Mouse (Mus musculus) liver, embryonic 15.5 days (tissue): ENCODE measurements around the gene Tmem11. TPM values are rescaled to one million over a fixed set of nuclear protein-coding genes. Genes with fewer than 3 reads are reported as not detected.

Source experiments
- ATAC-seq: fragments of 200-750 bp; cut with Nextera tagmentation; 2 replicates; pipeline ENCODE4 v1.8.0; 2017; ENCODE audit warnings: moderate number of reproducible peaks, mild to moderate bottlenecking, moderate library complexity; ENCODE audit not compliant: insufficient read depth
- H3K27ac ChIP-seq: fragments of 300-500 bp; sonication (generic); replicated peaks from 2 replicates; pipeline ENCODE4 v1.5.1; 2015; ENCODE audit warnings: mild to moderate bottlenecking, inconsistent platforms
- H3K27me3 ChIP-seq: fragments of 300-500 bp; sonication (generic); 2 replicates; pipeline ENCODE4 v1.6.1; 2015; ENCODE audit warnings: mild to moderate bottlenecking, inconsistent platforms
- H3K36me3 ChIP-seq: fragments of 300-500 bp; sonication (generic); replicated peaks from 2 replicates; pipeline ENCODE4 v1.6.1; 2015; ENCODE audit warnings: moderate library complexity, mild to moderate bottlenecking, inconsistent platforms
- H3K4me1 ChIP-seq: fragments of 300-500 bp; sonication (generic); replicated peaks from 2 replicates; pipeline ENCODE4 v1.6.1; 2015; ENCODE audit warnings: inconsistent platforms
- H3K4me2 ChIP-seq: fragments of 300-500 bp; sonication (generic); 2 replicates; pipeline ENCODE4 v1.6.1; 2015; ENCODE audit warnings: moderate library complexity, mild to moderate bottlenecking, inconsistent platforms
- H3K4me3 ChIP-seq: fragments of 300-500 bp; sonication (generic); replicated peaks from 2 replicates; pipeline ENCODE4 v1.5.1; 2015; ENCODE audit warnings: mild to moderate bottlenecking, inconsistent platforms
- H3K9ac ChIP-seq: fragments of 300-500 bp; sonication (generic); 2 replicates; pipeline ENCODE4 v1.6.1; 2015; ENCODE audit warnings: moderate library complexity, mild to moderate bottlenecking, inconsistent platforms
- H3K9me3 ChIP-seq: fragments of 300-500 bp; sonication (generic); replicated peaks from 2 replicates; pipeline ENCODE4 v1.6.1; 2016; ENCODE audit warnings: inconsistent platforms
- WGBS: fragments of 180-500 bp; shearing (Covaris S2); methylation state at CpG from one replicate; pipeline ENCODE4 v1.1.7; 2015; ENCODE audit warnings: mixed read lengths; ENCODE audit not compliant: insufficient replicate concordance; 5-methylcytosine and 5-hydroxymethylcytosine counted together
- polyA plus RNA-seq: library from polyadenylated mRNA; unstranded; fragments of >200 nt; fragmentation: Nextera tagmentation; extraction: Ambion mirVana; gene quantifications from 2 replicates; pipeline ENCODE4 v1.2.1, GENCODE M21; 2015

Gene Tmem11
- polyA plus RNA-seq, 1 experiment from 2014 or later, result 26.7 TPM

DNA sequence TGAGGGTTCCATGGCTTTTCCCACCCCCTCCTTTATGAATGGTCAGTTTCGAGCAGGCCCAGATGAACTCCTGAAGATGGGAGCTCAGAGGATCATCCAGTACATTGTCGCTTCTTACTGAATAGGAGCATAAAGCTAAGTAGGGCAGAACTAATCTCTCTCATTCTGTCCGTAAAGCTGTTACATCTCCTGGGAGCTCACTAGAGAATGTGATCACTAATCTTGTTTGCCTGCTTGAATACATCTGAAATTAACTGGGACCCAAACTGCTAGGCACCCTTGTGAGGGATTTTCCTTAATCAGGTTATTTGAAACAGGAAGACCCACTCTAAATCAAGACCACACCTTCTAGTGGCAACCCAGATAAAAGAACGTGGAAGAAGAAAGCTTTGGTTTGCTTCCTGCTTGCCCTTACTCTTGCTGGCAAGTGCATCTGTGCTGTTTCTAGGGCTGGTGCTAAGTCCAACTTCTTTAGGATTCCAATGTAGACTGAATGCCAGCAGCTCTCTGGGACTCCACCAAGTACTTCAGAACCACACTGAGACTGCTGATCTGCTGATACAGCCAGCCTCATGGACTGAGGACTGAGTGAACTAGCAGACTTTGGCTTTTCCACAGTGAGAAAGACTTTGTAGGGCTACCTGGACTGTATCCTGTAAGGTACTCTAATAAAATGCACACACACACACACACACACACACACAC is 51.7 kb downstream of the Tmem11 start:
- H3K27me3 ChIP-seq, result no peaks in the 10 kb centered on the region
- no peak overlapping the region for H3K4me3 ChIP-seq
- H3K36me3 ChIP-seq, result no peaks in the 10 kb centered on the region
- H3K4me1 ChIP-seq, result peaks cover 12% of the 10 kb centered on the region
- WGBS, result 57% methylated on average over 4 of the region's 4 CpGs
- H3K9ac ChIP-seq, result no peak overlapping the region
- H3K4me2 ChIP-seq, result no peak overlapping the region
- H3K9me3 ChIP-seq, result no peaks in the 10 kb centered on the region
- H3K27ac ChIP-seq, result no peak overlapping the region
- ATAC-seq, result no peak

- 38% methylated on average over 1 of the region's 1 CpGs for WGBS
- Histone ChIP-seq H3K9me3 (no peaks in the 10 kb centered on the region), H3K36me3 (no peaks in the 10 kb centered on the region), H3K4me3 (no peak overlapping the region), H3K27ac (no peak overlapping the region), H3K27me3 (no peaks in the 10 kb centered on the region), H3K4me1 (peaks cover 12% of the 10 kb centered on the region), H3K4me2 (no peak overlapping the region), H3K9ac (no peak overlapping the region)
- ATAC-seq, result no peak
Observed at GRCm38 (mm10) chr11:60826700-60827099, 52.4 kb downstream of the Tmem11 start.

- Histone ChIP-seq H3K36me3 (no peaks in the 10 kb centered on the region), H3K4me2 (no peak overlapping the region), H3K4me1 (peaks cover 1% of the 10 kb centered on the region; the same call in 1 of the 2 replicates), H3K4me3 (no peak overlapping the region), H3K27me3 (no peaks in the 10 kb centered on the region), H3K9ac (no peak overlapping the region), H3K27ac (peak overlapping the region; percentile 34; the same call in 1 of the 2 replicates), H3K9me3 (no peaks in the 10 kb centered on the region)
- 71% methylated on average over 3 of the region's 3 CpGs for WGBS
- ATAC-seq, result peak; percentile 53
Observed at GRCm38 (mm10) chr11:60825191-60825590, 53.9 kb downstream of the Tmem11 start.

DNA sequence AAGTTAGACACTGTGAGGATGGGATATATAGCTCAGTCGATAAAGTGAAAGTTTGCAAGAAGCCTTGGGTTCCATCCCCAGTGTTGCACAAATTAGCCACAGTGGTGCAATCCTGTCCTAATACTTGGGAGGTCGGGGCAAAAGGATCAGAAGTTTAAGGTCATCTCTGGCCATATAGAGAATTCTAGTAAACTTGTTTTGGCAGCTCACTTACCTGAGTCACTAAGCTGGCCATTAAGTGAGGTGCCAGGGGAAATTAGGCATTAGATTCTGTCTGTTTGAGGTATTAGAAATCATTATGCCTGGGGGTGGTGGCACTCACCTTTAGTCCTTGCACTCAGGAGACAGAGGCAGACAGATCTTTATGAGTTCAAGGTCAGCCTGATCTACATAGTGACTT is 55.3 kb downstream of the Tmem11 start:
- ATAC-seq, result no peak
- Histone ChIP-seq H3K36me3 (no peaks in the 10 kb centered on the region), H3K4me3 (no peak overlapping the region), H3K4me2 (no peak overlapping the region), H3K9ac (no peak overlapping the region), H3K9me3 (no peaks in the 10 kb centered on the region), H3K4me1 (no peaks in the 10 kb centered on the region; the same call in 1 of the 2 replicates), H3K27me3 (no peaks in the 10 kb centered on the region), H3K27ac (no peak overlapping the region)
- 42% methylated on average over 2 of the region's 2 CpGs for WGBS

DNA sequence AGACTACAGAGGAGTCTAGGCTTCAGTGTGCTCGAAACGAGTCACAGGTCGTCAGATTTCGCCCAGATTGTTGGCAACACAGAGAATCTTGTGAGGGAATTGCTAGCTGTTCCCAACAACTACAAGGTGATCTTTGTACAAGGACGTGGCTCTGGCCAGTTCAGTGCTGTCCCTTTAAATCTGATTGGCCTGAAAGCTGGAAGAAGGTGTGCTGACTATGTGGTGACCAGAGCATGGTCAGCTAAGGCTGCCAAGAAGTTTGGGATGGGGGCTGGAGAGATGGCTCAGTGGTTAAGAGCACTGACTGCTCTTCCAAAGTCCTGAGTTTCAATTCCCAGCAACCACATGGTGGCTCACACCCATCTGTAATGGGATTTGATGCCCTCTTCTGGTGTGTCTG is 62.7 kb downstream of the Tmem11 start:
- no peak for ATAC-seq
- WGBS, result 50% methylated on average over 5 of the region's 5 CpGs
- Histone ChIP-seq H3K9ac (no peak overlapping the region), H3K4me2 (no peak overlapping the region), H3K27me3 (no peaks in the 10 kb centered on the region; the same call in 1 of the 2 replicates), H3K4me3 (no peak overlapping the region), H3K9me3 (no peaks in the 10 kb centered on the region), H3K27ac (no peak overlapping the region), H3K36me3 (no peaks in the 10 kb centered on the region), H3K4me1 (peaks cover 6% of the 10 kb centered on the region; the same call in 1 of the 2 replicates)

Other genes with a start within 250 kb of the Tmem11 start
- gene Llgl1, start 179.5 kb downstream of the Tmem11 start, polyA plus RNA-seq, result 13.0 and 14.5 TPM in 2 replicates
- gene Flii, start 152.0 kb downstream of the Tmem11 start, polyA plus RNA-seq, result 27.8 and 29.1 TPM in 2 replicates
- gene Mief2, start 150.9 kb downstream of the Tmem11 start, polyA plus RNA-seq, result 2.5 and 2.8 TPM in 2 replicates
- gene Top3a, start 101.9 kb downstream of the Tmem11 start, polyA plus RNA-seq, result 5.9 TPM in 2 replicates
- gene Smcr8, start 101.7 kb downstream of the Tmem11 start, polyA plus RNA-seq, result 2.6 and 3.2 TPM in 2 replicates
- gene Shmt1, start 67.6 kb downstream of the Tmem11 start, polyA plus RNA-seq, result 52.4 and 64.0 TPM in 2 replicates
- gene Dhrs7b, start 48.6 kb downstream of the Tmem11 start, polyA plus RNA-seq, result 20.2 and 22.6 TPM in 2 replicates
- gene Natd1, start 35.5 kb upstream of the Tmem11 start, polyA plus RNA-seq, result 13.2 and 14.8 TPM in 2 replicates
- 142 and 165 TPM in 2 replicates for gene Map2k3, start 52.8 kb upstream of the Tmem11 start, polyA plus RNA-seq
- gene Kcnj12, start 143.3 kb upstream of the Tmem11 start, polyA plus RNA-seq, result 0.08 TPM in 1 of 2 replicates, not detected in the other
- 4.2 and 4.4 TPM in 2 replicates for gene Tnfrsf13b, start 247.5 kb upstream of the Tmem11 start, polyA plus RNA-seq